Mouse (Mus musculus) gastrocnemius, postnatal 14 days (tissue): Measurements from ENCODE around the gene Cmip. TPM values are rescaled to one million over a fixed set of nuclear protein-coding genes. Genes with fewer than 3 reads are reported as not detected.
A peak's percentile ranks its signal among the peaks of the same experiment; 100 is the strongest.

ENCODE experiments used
- DNase-seq: peaks from one replicate; pipeline ENCODE4 v3.0.0; 2021; ENCODE audit warnings: mixed read lengths
- intact Hi-C: fragments of 180-260 bp; cut with DNase I; formaldehyde crosslinking; loops from one replicate; pipeline ENCODE4 v1.15.1; 2025; ENCODE audit warnings: low total_unique reads
- total RNA-seq, 2 experiments: library from RNA; stranded (reverse); gene quantifications; 2 replicates each; pipeline ENCODE4 v1.2.3; 2021

Gene Cmip
- total RNA-seq, 2 experiments from 2014 or later, result 16.2 to 16.4 TPM

- peak; percentile 69 for DNase-seq
- intact Hi-C loops, result no loop called here
Measured at GRCm38 (mm10) chr8:117471174-117471573, 214.3 kb downstream of the Cmip start.

GRCm38 (mm10) chr8:117471655-117472054, 214.8 kb downstream of the Cmip start:
- intact Hi-C loops, result no loop called here
- DNase-seq, result no peak

- intact Hi-C loops, result no loop called here
- no peak for DNase-seq
Measured at GRCm38 (mm10) chr8:117472332-117472731, 215.5 kb downstream of the Cmip start.

GRCm38 (mm10) chr8:117474944-117475343, 218.1 kb downstream of the Cmip start:
- DNase-seq, result peak; percentile 91
- intact Hi-C loops, result loop anchor here (2.0 kb wide), 2 partner anchors 250 to 368 kb away; no protein-coding TSS in a partner anchor

GRCm38 (mm10) chr8:117475819-117476218, 219.0 kb downstream of the Cmip start:
- DNase-seq, result no peak
- intact Hi-C loops, result loop anchor here (2.0 kb wide), 2 partner anchors 251 to 369 kb away; no protein-coding TSS in a partner anchor

GRCm38 (mm10) chr8:117478082-117478481, 221.2 kb downstream of the Cmip start:
- DNase-seq, result no peak
- intact Hi-C loops, result no loop called here

GRCm38 (mm10) chr8:117479996-117480395, 223.1 kb downstream of the Cmip start:
- intact Hi-C loops, result no loop called here
- no peak for DNase-seq

- no peak for DNase-seq
Measured at GRCm38 (mm10) chr8:117480516-117480915, 223.7 kb downstream of the Cmip start.

GRCm38 (mm10) chr8:117481830-117482229, 225.0 kb downstream of the Cmip start:
- intact Hi-C loops, result no loop called here
- peak; percentile 24 for DNase-seq

More at GRCm38 (mm10) chr8:117480516-117480915, 223.7 kb downstream of the Cmip start:
- intact Hi-C loops, result no loop called here

GRCm38 (mm10) chr8:117484731-117485130, 227.9 kb downstream of the Cmip start:
- intact Hi-C loops, result no loop called here

GRCm38 (mm10) chr8:117485316-117485715, 228.5 kb downstream of the Cmip start:
- DNase-seq, result no peak
- intact Hi-C loops, result no loop called here

More at GRCm38 (mm10) chr8:117484731-117485130, 227.9 kb downstream of the Cmip start:
- no peak for DNase-seq

- DNase-seq, result no peak
- intact Hi-C loops, result no loop called here
Measured at GRCm38 (mm10) chr8:117488246-117489005, 231.6 kb downstream of the Cmip start.

GRCm38 (mm10) chr8:117493543-117493942, 236.7 kb downstream of the Cmip start:
- DNase-seq, result no peak

GRCm38 (mm10) chr8:117494874-117495273, 238.0 kb downstream of the Cmip start:
- DNase-seq, result no peak
- intact Hi-C loops, result no loop called here

More at GRCm38 (mm10) chr8:117493543-117493942, 236.7 kb downstream of the Cmip start:
- intact Hi-C loops, result no loop called here

GRCm38 (mm10) chr8:117498179-117498914, 241.5 kb downstream of the Cmip start, which contains the start of gene Plcg2:
Gene Plcg2 (plus strand): TSS chr8:117498291.
- intact Hi-C loops, result no loop called here
- DNase-seq, result peak; percentile 31

- intact Hi-C loops, result no loop called here
- DNase-seq, result no peak
Measured at GRCm38 (mm10) chr8:117498915-117499540, 242.2 kb downstream of the Cmip start.

- DNase-seq, result no peak
- intact Hi-C loops, result no loop called here
Measured at GRCm38 (mm10) chr8:117500232-117500823, 243.5 kb downstream of the Cmip start.

- DNase-seq, result no peak
- intact Hi-C loops, result no loop called here
Measured at GRCm38 (mm10) chr8:117501323-117501722, 244.5 kb downstream of the Cmip start.

GRCm38 (mm10) chr8:117503405-117504069, 246.7 kb downstream of the Cmip start:
- no peak for DNase-seq
- intact Hi-C loops, result no loop called here
